Mouse (Mus musculus): ENCODE measurements around the gene Mark3. TPM values are rescaled to one million over a fixed set of nuclear protein-coding genes. Genes with fewer than 3 reads are reported as not detected.

The Mark3 gene
- polyA plus RNA-seq, 1 experiment from 2014 or later: 85.4 TPM

DNA sequence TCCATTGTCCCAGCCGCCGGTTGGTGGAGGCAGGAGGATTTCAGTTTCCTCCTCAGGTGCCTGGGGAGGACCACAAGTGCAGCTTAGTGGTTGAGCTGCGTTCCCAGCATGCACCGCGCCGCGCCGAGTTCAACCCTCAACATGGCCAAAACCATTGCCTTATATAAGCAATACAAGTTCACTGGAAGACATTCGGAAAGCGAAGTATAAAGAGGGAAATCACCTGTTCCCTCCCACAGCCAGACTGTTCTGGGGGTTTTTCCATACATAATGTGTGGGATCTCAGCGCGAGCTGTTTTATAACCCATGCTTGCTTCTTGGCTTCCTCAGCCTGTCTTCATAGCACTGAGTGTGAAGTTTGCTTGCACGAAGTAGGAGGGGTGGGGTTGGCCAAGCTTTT is 92.1 kb downstream of the Mark3 start:
- in situ Hi-C loops (cut with MboI; ENCODE audit: low pct_unique_long_range_greater_than_20kb): no loop called here
- H3K27me3 ChIP-seq: no peaks in the 10 kb centered on the region
- ChIA-PET CTCF (interaction anchor here (5.6 kb wide), 1 partner anchor 31 kb away, joined by 49 read pairs; no protein-coding TSS in a partner anchor), POLR2A (interaction anchor here (0.5 to 2.7 kb wide), 5 partner anchors 27 to 67 kb away, joined by 3 to 10 read pairs (median 3); no protein-coding TSS in a partner anchor)
- DNase-seq (ENCODE audit: low read depth, low spot score) (no peak), ATAC-seq (no peak)
- no peak for TF ChIP-seq CTCF (IDR thresholded peaks at IDR 0.05)

DNA sequence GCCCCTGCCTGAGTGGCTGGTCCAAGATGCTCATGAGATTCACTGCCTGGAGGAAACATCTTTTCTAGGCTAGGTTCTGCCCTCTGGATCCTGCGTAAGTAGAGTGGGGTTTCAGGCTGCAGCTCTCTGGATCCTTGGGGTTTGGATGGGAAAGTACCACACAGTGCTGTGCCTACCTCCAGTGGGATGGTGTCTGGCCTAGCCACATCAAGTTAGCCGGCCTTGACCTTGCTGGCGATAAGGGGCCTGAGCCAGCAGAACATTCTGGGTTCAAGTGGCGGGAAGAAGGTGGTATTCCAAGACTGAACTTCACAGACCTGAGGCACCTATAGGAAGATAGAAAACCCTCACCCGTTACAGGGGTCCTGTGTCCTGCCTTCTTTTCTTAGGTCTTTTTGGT is 93.1 kb downstream of the Mark3 start:
- ATAC-seq: no peak
- ChIA-PET CTCF (interaction anchor here (0.7 to 5.6 kb wide), 8 partner anchors 10 to 72 kb away, joined by 3 to 49 read pairs (median 6); no protein-coding TSS in a partner anchor), POLR2A (interaction anchor here (2.7 kb wide), 1 partner anchor 29 kb away, joined by 10 read pairs; no protein-coding TSS in a partner anchor)
- no peak for TF ChIP-seq CTCF (IDR thresholded peaks at IDR 0.05)
- in situ Hi-C loops (cut with MboI; ENCODE audit: low pct_unique_long_range_greater_than_20kb): no loop called here
- no peak for DNase-seq (ENCODE audit: low read depth, low spot score)
- no peaks in the 10 kb centered on the region for H3K27me3 ChIP-seq

GRCm38 (mm10) chr12:111668457-111668912 is 94.2 kb downstream of the Mark3 start:
- no peaks in the 10 kb centered on the region for H3K27me3 ChIP-seq
- ChIA-PET POLR2A (interaction anchor here (0.7 to 2.7 kb wide), 4 partner anchors 20 to 147 kb away, joined by 3 to 10 read pairs (median 3); no protein-coding TSS in a partner anchor), CTCF (interaction anchor here (0.6 to 5.6 kb wide), 12 partner anchors 8 to 71 kb away, joined by 3 to 49 read pairs (median 6); partner anchors contain the start of gene Trmt61a)
- peak; percentile 66 for DNase-seq (ENCODE audit: low read depth, low spot score)
- TF ChIP-seq CTCF (IDR thresholded peaks at IDR 0.05): no peak
- in situ Hi-C loops (cut with MboI; ENCODE audit: low pct_unique_long_range_greater_than_20kb): no loop called here
- peak; percentile 12 for ATAC-seq

- ChIA-PET POLR2A (interaction anchor here (0.7 to 2.7 kb wide), 4 partner anchors 19 to 146 kb away, joined by 3 to 10 read pairs (median 3); no protein-coding TSS in a partner anchor), CTCF (interaction anchor here (0.6 to 5.6 kb wide), 7 partner anchors 8 to 39 kb away, joined by 4 to 49 read pairs (median 8); partner anchors contain the start of gene Trmt61a)
- no peak for ATAC-seq
- no peaks in the 10 kb centered on the region for H3K27me3 ChIP-seq
- TF ChIP-seq CTCF (IDR thresholded peaks at IDR 0.05): no peak
- DNase-seq (ENCODE audit: low read depth, low spot score): no peak
- in situ Hi-C loops (cut with MboI; ENCODE audit: low pct_unique_long_range_greater_than_20kb): no loop called here
These were observed 94.9 kb downstream of the Mark3 start for GRCm38 (mm10) chr12:111669000-111669788.

GRCm38 (mm10) chr12:111669961-111670360 is 95.6 kb downstream of the Mark3 start:
- ChIA-PET CTCF (interaction anchor here (5.6 kb wide), 1 partner anchor 27 kb away, joined by 49 read pairs; no protein-coding TSS in a partner anchor), POLR2A (no interaction called here)
- ATAC-seq (no peak), DNase-seq (ENCODE audit: low read depth, low spot score) (no peak)
- in situ Hi-C loops (cut with MboI; ENCODE audit: low pct_unique_long_range_greater_than_20kb): no loop called here
- TF ChIP-seq CTCF (IDR thresholded peaks at IDR 0.05): no peak
- no peaks in the 10 kb centered on the region for H3K27me3 ChIP-seq

DNA sequence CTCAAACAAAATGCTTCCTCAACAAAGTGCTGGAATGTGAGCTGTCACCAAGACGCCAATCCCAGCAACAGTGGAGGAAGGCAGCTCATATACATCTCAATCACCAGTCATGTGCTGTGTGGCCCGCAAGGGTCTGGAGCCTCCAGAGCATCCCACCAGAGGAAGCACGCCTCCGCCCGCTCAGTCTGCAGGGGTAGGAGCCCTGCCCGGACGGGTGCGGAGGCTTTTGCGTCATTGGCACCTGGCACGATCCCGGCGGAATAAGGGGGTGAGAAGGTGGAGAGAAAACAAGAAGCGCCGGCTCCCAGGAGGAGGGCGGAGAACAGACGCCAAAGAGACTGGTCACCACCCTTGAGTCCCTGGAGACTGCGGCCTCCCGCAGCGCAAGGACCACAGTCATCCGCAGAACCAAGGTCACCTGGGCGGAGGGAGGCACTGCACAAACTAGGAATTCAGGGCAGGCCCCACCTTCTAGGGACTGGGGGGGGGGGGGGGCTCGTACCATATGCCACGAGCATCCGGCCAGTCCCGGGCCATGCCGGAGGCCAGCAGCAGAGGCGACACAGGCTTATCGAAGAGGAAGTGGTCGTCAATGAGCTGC is 96.1 kb downstream of the Mark3 start:
- CTCF ChIA-PET: no interaction called here
- DNase-seq (ENCODE audit: low read depth, low spot score) (no peak), ATAC-seq (no peak)
- POLR2A ChIA-PET: no interaction called here
- TF ChIP-seq CTCF (IDR thresholded peaks at IDR 0.05): no peak
- no peaks in the 10 kb centered on the region for H3K27me3 ChIP-seq
- in situ Hi-C loops (cut with MboI; ENCODE audit: low pct_unique_long_range_greater_than_20kb): no loop called here

DNA sequence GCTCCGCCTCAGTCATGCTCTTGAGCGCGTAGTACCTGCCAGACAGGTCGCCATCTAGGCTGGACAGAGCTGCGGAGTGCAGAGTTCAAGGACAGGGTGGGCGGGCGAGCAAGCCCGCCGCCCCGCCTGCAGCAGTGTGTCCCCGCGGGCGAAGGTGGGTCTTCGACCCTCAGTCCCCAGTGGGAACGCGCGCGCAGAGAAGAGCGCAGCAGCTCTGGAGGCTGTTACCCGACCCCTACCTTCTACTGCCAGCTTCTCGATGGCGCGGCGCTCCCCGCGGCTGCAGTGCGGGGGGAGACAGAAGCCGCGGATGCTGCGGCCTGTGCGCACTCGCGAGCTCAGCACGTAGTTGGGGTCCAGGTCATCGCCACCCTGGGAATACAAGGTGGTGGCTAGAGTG is 96.7 kb downstream of the Mark3 start:
- no peaks in the 10 kb centered on the region for H3K27me3 ChIP-seq
- ChIA-PET POLR2A (no interaction called here), CTCF (no interaction called here)
- DNase-seq (ENCODE audit: low read depth, low spot score) (no peak), ATAC-seq (no peak)
- in situ Hi-C loops (cut with MboI; ENCODE audit: low pct_unique_long_range_greater_than_20kb): no loop called here
- no peak for TF ChIP-seq CTCF (IDR thresholded peaks at IDR 0.05)

- CTCF ChIA-PET: no interaction called here
- in situ Hi-C loops (cut with MboI; ENCODE audit: low pct_unique_long_range_greater_than_20kb): no loop called here
These were observed 97.1 kb downstream of the Mark3 start for GRCm38 (mm10) chr12:111671431-111671902.

GRCm38 (mm10) chr12:111672176-111672575 is 97.9 kb downstream of the Mark3 start, which contains the start of gene Ckb:
Gene Ckb (minus strand): TSS chr12:111672338.
- POLR2A ChIA-PET: no interaction called here
- DNase-seq (ENCODE audit: low read depth, low spot score): no peak
- in situ Hi-C loops (cut with MboI; ENCODE audit: low pct_unique_long_range_greater_than_20kb): no loop called here
- peak; percentile 11 for ATAC-seq
- no peak for TF ChIP-seq CTCF (IDR thresholded peaks at IDR 0.05)
- H3K27me3 ChIP-seq: no peaks in the 10 kb centered on the region
- CTCF ChIA-PET: no interaction called here

More at GRCm38 (mm10) chr12:111671431-111671902, 97.1 kb downstream of the Mark3 start:
- POLR2A ChIA-PET: no interaction called here
- no peaks in the 10 kb centered on the region for H3K27me3 ChIP-seq
- TF ChIP-seq CTCF (IDR thresholded peaks at IDR 0.05): no peak
- DNase-seq (ENCODE audit: low read depth, low spot score) (no peak), ATAC-seq (no peak)

GRCm38 (mm10) chr12:111672581-111672980 is 98.3 kb downstream of the Mark3 start:
- no peak for DNase-seq (ENCODE audit: low read depth, low spot score)
- no peak for TF ChIP-seq CTCF (IDR thresholded peaks at IDR 0.05)
- H3K27me3 ChIP-seq: no peaks in the 10 kb centered on the region
- ChIA-PET CTCF (interaction anchor here (0.8 kb wide), 1 partner anchor 15 kb away, joined by 3 read pairs; no protein-coding TSS in a partner anchor), POLR2A (no interaction called here)
- ATAC-seq: no peak
- in situ Hi-C loops (cut with MboI; ENCODE audit: low pct_unique_long_range_greater_than_20kb): no loop called here
